Comparison of ENCODE assay signal across 10 mouse cellular contexts in genomic region chr2:31069114-31069445, GRCm38 (mm10).
A peak's percentile ranks its signal among the peaks of the same experiment; 100 is the strongest.
DNase-seq lines count a peak whose midpoint lies in the region; ATAC-seq lines count a peak whose summit lies in the region.
"Had no signal": no experiment of that assay in that cellular context is flagged by ENCODE, and none has a peak within 500 bp of the region (broad histone marks: within the 10 kb centered on the region; RNA-seq: fewer than 3 reads in every experiment).

No protein-coding gene starts in this region.

- no peaks in the 10 kb centered on the region for H3K9me3 ChIP-seq in kidney, embryonic 15.5 days (replicated peaks)
- no peaks in the 10 kb centered on the region for H3K9me3 ChIP-seq in embryonic facial prominence, embryonic 13.5 days
- no peaks in the 10 kb centered on the region for H3K9me3 ChIP-seq in hindbrain, embryonic 14.5 days (ENCODE audit: control insufficient read depth, low read length)

- no peak overlapping the region for H3K9ac ChIP-seq in kidney, embryonic 15.5 days
- H3K9ac ChIP-seq in embryonic facial prominence, embryonic 13.5 days = 0 out of 2 replicates have a peak overlapping the region, but pooled peaks have one; percentile 17
- no peak overlapping the region for H3K9ac ChIP-seq in hindbrain, embryonic 14.5 days
- H3K9ac ChIP-seq: liver, embryonic 14.5 days had no signal

- no peak for DNase-seq in kidney, postnatal 4 days
- no peak for DNase-seq in hindbrain, embryonic 14.5 days (ENCODE audit: low spot score)
- peak; percentile 45 for DNase-seq in neural tube, embryonic 10.5 days (ENCODE audit: extremely low spot score, low spot score)
- no peak for DNase-seq in urinary bladder, postnatal 25 days (ENCODE audit: low spot score)
- DNase-seq in testis, postnatal 10 days (ENCODE audit: low spot score) = no peak

- peaks cover 25% of the 10 kb centered on the region for H3K36me3 ChIP-seq in kidney, embryonic 15.5 days
- peaks cover 29% of the 10 kb centered on the region for H3K36me3 ChIP-seq in embryonic facial prominence, embryonic 13.5 days
- H3K36me3 ChIP-seq in hindbrain, embryonic 14.5 days (replicated peaks; ENCODE audit: control insufficient read depth, insufficient read depth) = 0 out of 2 replicates have a peak, but pooled peaks cover 3% of the 10 kb centered on the region

- WGBS in kidney, embryonic 15.5 days = 79% methylated on average over 4 of the region's 4 CpGs
- 61% methylated on average over 4 of the region's 4 CpGs for WGBS in embryonic facial prominence, embryonic 13.5 days
- WGBS in hindbrain, embryonic 14.5 days = 60% methylated on average over 4 of the region's 4 CpGs

- peak overlapping the region; percentile 37; the same call in 1 of the 2 replicates for H3K4me2 ChIP-seq in kidney, embryonic 15.5 days
- peak overlapping the region; percentile 32 for H3K4me2 ChIP-seq in embryonic facial prominence, embryonic 13.5 days
- H3K4me2 ChIP-seq in hindbrain, embryonic 14.5 days (replicated peaks) = no peak overlapping the region

- no peak overlapping the region for H3K4me3 ChIP-seq in kidney, embryonic 15.5 days (replicated peaks)
- no peak overlapping the region for H3K4me3 ChIP-seq in embryonic facial prominence, embryonic 13.5 days
- no peak overlapping the region for H3K4me3 ChIP-seq in hindbrain, embryonic 14.5 days (replicated peaks; ENCODE audit: low read length)
- H3K4me3 ChIP-seq: erythroblast, embryonic 14.5 days had no signal

- peaks cover 30% of the 10 kb centered on the region for H3K4me1 ChIP-seq in kidney, embryonic 15.5 days
- H3K4me1 ChIP-seq in embryonic facial prominence, embryonic 13.5 days = peaks cover 39% of the 10 kb centered on the region
- H3K4me1 ChIP-seq in hindbrain, embryonic 14.5 days (replicated peaks; ENCODE audit: control insufficient read depth, insufficient read depth, low read length) = 0 out of 2 replicates have a peak, but pooled peaks cover 7% of the 10 kb centered on the region

- no peaks in the 10 kb centered on the region for H3K27me3 ChIP-seq in kidney, embryonic 15.5 days
- no peaks in the 10 kb centered on the region for H3K27me3 ChIP-seq in embryonic facial prominence, embryonic 13.5 days
- no peaks in the 10 kb centered on the region for H3K27me3 ChIP-seq in hindbrain, embryonic 14.5 days (ENCODE audit: control insufficient read depth, insufficient read depth, low read length)

- peak overlapping the region; percentile 95 for H3K27ac ChIP-seq in kidney, embryonic 15.5 days
- peak overlapping the region; percentile 94 for H3K27ac ChIP-seq in embryonic facial prominence, embryonic 13.5 days
- peak overlapping the region; percentile 75 for H3K27ac ChIP-seq in hindbrain, embryonic 14.5 days
- H3K27ac ChIP-seq: liver, embryonic 14.5 days had no signal

- no peak for ATAC-seq in kidney, embryonic 15.5 days (replicated peaks; ENCODE audit: low FRiP score)
- ATAC-seq in embryonic facial prominence, embryonic 13.5 days (ENCODE audit: insufficient number of reproducible peaks, insufficient read depth, low FRiP score, low TSS enrichment, low read depth) = no peak
- no peak for ATAC-seq in hindbrain, embryonic 14.5 days (ENCODE audit: low FRiP score)
- ATAC-seq in megakaryocyte, adult 5-6 weeks (ENCODE audit: poor library complexity, severe bottlenecking) = no peak
